In genomic region chr3:49756870-49757625, GRCm38 (mm10) we compare ENCODE assay signal across 8 mouse cellular contexts. TPM values are rescaled to one million over a fixed set of nuclear protein-coding genes. Genes with fewer than 3 reads are reported as not detected.
DNase-seq lines count a peak whose midpoint lies in the region; ATAC-seq and TF ChIP-seq lines count a peak whose summit lies in the region.

Gene Pcdh18 (minus strand): TSS chr3:49757325.

- peak; percentile 91 for ATAC-seq in hindbrain, embryonic 11.5 days (ENCODE audit: low FRiP score)

- peak; percentile 62 for DNase-seq in R1 (ENCODE audit: low read depth, low spot score)
- peak; percentile 5 for DNase-seq in cerebellum, adult 9-11 months
- peak; percentile 55 to 78 for DNase-seq in frontal cortex, postnatal 10 days (ENCODE audit: low spot score in 2 of 2)
- DNase-seq in hindbrain, embryonic 11.5 days (ENCODE audit: low spot score): peak; percentile 90
- peak; percentile 53 to 63 for DNase-seq in left cerebral cortex, adult 2 months (ENCODE audit: extremely low spot score in 1 of 2, low spot score in 2 of 2)
- peak; percentile 82 to 90 for DNase-seq in lung, postnatal 4 days
- DNase-seq in right cerebral cortex, postnatal 4 days: peak; percentile 78
- no peak for DNase-seq in thymus, postnatal 25 days

- intact Hi-C loops in left cerebral cortex, adult 2 months (cut with DNase I): loop anchor here (10.0 kb wide), 2 partner anchors 548 to 1148 kb away; no protein-coding TSS in a partner anchor

- H3K4me2 ChIP-seq in hindbrain, embryonic 11.5 days (replicated peaks; ENCODE audit: low read depth, low read length): peak within 1 kb of the TSS; percentile 58

- peak within 1 kb of the TSS; percentile 69 for H3K4me3 ChIP-seq in hindbrain, embryonic 11.5 days (ENCODE audit: low read depth, low read length)
- peak within 1 kb of the TSS; percentile 60 for H3K4me3 ChIP-seq in left cerebral cortex, adult 2 months

- no peak; the same call in 1 of the 2 replicates for TF ChIP-seq CTCF in left cerebral cortex, adult 2 months (IDR thresholded peaks at IDR 0.05)

- peak within 1 kb of the TSS; percentile 91 for H3K27ac ChIP-seq in hindbrain, embryonic 11.5 days (ENCODE audit: low read depth, low read length)
- peak within 1 kb of the TSS; percentile 44 for H3K27ac ChIP-seq in left cerebral cortex, adult 2 months

- no peaks in the 10 kb centered on the region for H3K9me3 ChIP-seq in hindbrain, embryonic 11.5 days (ENCODE audit: control insufficient read depth, low read length)

- peak within 1 kb of the TSS; percentile 80 for H3K9ac ChIP-seq in hindbrain, embryonic 11.5 days (ENCODE audit: low read depth, low read length)

- no peaks in the 10 kb centered on the region for H3K27me3 ChIP-seq in hindbrain, embryonic 11.5 days (ENCODE audit: control insufficient read depth, insufficient read depth, low read length)

- H3K36me3 ChIP-seq in hindbrain, embryonic 11.5 days (ENCODE audit: control insufficient read depth, insufficient read depth, low read length): no peaks in the 10 kb centered on the region

- peaks cover 7% of the 10 kb centered on the region; the same call in 1 of the 2 replicates for H3K4me1 ChIP-seq in hindbrain, embryonic 11.5 days (replicated peaks; ENCODE audit: control insufficient read depth, insufficient read depth, low read length)

- WGBS in hindbrain, embryonic 11.5 days: under 1% methylated on average over 43 of the region's 43 CpGs

RNA-seq across cellular contexts. Expression of gene Pcdh18, which starts in this region (rescaled TPM):
- 63.6 and 71.1 TPM in 2 replicates for polyA plus RNA-seq in hindbrain, embryonic 11.5 days (2014; fragmentation: Nextera tagmentation; extraction: Ambion mirVana)
- 1 to 10 TPM; 5.2 to 6.3 TPM for total RNA-seq in left cerebral cortex, adult 2 months (2021)
